17 mouse cellular contexts compared by ENCODE assay signal in the genomic region with DNA sequence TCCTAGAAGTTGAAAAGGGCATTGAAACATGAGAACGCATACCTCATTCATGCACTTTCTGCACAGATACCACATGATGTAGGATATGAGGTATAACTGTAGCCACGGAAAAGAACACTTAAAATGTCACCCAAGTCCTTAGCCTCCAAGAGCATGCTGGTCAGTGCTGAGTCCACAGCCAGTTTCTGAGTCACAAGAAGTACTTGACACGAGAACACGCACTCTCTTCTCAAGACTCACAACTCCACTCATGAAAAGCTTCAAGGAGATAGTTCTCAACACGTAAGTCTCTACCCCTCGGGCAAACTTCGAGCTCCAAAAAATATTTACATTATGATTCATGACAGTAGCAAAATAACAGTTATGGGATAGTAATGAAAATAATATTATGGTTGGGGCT.
"Had no signal": no experiment of that assay in that cellular context is flagged by ENCODE, and none has a peak within 500 bp of the region (broad histone marks: within the 10 kb centered on the region; RNA-seq: fewer than 3 reads in every experiment).

No protein-coding gene starts in this region.

- H3K9ac ChIP-seq: liver, embryonic 13.5 days; liver, embryonic 15.5 days; liver, postnatal 0 days; lung, embryonic 15.5 days; midbrain, embryonic 13.5 days; midbrain, embryonic 15.5 days; neural tube, embryonic 12.5 days; stomach, embryonic 15.5 days had no signal

- DNase-seq: liver, embryonic 13.5 days; liver, postnatal 0 days; right cerebral cortex, postnatal 14 days; thymus, adult 2 months; thymus, postnatal 25 days; thymus, postnatal 4 days had no signal

- H3K27ac ChIP-seq: liver, embryonic 13.5 days; liver, embryonic 15.5 days; lung, embryonic 15.5 days; macrophage; midbrain, embryonic 13.5 days; midbrain, embryonic 15.5 days; neural tube, embryonic 12.5 days; stomach, embryonic 15.5 days; stomach, postnatal 0 days had no signal

- H3K4me1 ChIP-seq: liver, embryonic 13.5 days; liver, embryonic 15.5 days; lung, embryonic 15.5 days; megakaryocyte, embryonic 14.5 days; stomach, embryonic 15.5 days had no signal

- H3K36me3 ChIP-seq: liver, embryonic 13.5 days; liver, embryonic 15.5 days; lung, embryonic 15.5 days; midbrain, embryonic 13.5 days; midbrain, embryonic 15.5 days; neural tube, embryonic 12.5 days; stomach, embryonic 15.5 days had no signal

- H3K4me3 ChIP-seq: liver, embryonic 13.5 days; liver, embryonic 15.5 days; lung, embryonic 15.5 days; midbrain, embryonic 13.5 days; midbrain, embryonic 15.5 days; neural tube, embryonic 12.5 days; stomach, embryonic 15.5 days had no signal

- H3K9me3 ChIP-seq: liver, embryonic 13.5 days; liver, embryonic 15.5 days; lung, embryonic 15.5 days; midbrain, embryonic 13.5 days; midbrain, embryonic 15.5 days; neural tube, embryonic 12.5 days; stomach, embryonic 15.5 days had no signal

- H3K27me3 ChIP-seq: liver, embryonic 13.5 days; liver, embryonic 15.5 days; lung, embryonic 15.5 days; megakaryocyte, embryonic 14.5 days; midbrain, embryonic 13.5 days; midbrain, embryonic 15.5 days; neural tube, embryonic 12.5 days; stomach, embryonic 15.5 days had no signal

- H3K4me2 ChIP-seq: liver, embryonic 11.5 days; liver, embryonic 13.5 days; liver, embryonic 15.5 days; lung, embryonic 15.5 days; midbrain, embryonic 11.5 days; midbrain, embryonic 13.5 days; midbrain, embryonic 15.5 days; neural tube, embryonic 12.5 days; stomach, embryonic 15.5 days had no signal

- ATAC-seq: liver, postnatal 0 days; midbrain, embryonic 13.5 days; midbrain, embryonic 15.5 days had no signal
